Mouse (Mus musculus) kidney, postnatal 25 days (tissue): Measurements from ENCODE around the gene Col23a1.
A peak's percentile ranks its signal among the peaks of the same experiment; 100 is the strongest.
"Not testable (repeated sequence)": the region's sequence is repeated elsewhere in the genome, so short reads cannot be mapped to it uniquely, and the experiment has no call there.

Experiments used
- DNase-seq, 2 experiments: peaks; one replicate each; pipeline ENCODE4 v3.0.0; 2021; ENCODE audit warnings: mixed read lengths in 2 of 2

The Col23a1 gene

GRCm38 (mm10) chr11:51594715-51595350 is 305.1 kb downstream of the Col23a1 start:
- no peak for DNase-seq

GRCm38 (mm10) chr11:51595459-51596083 is 305.9 kb downstream of the Col23a1 start:
- no peak for DNase-seq

GRCm38 (mm10) chr11:51597553-51597952 is 307.8 kb downstream of the Col23a1 start:
- no peak for DNase-seq

GRCm38 (mm10) chr11:51602253-51602652 is 312.5 kb downstream of the Col23a1 start:
- DNase-seq: no peak

GRCm38 (mm10) chr11:51605602-51606446 is 316.1 kb downstream of the Col23a1 start:
- peak; percentile 93 to 97 for DNase-seq

DNA sequence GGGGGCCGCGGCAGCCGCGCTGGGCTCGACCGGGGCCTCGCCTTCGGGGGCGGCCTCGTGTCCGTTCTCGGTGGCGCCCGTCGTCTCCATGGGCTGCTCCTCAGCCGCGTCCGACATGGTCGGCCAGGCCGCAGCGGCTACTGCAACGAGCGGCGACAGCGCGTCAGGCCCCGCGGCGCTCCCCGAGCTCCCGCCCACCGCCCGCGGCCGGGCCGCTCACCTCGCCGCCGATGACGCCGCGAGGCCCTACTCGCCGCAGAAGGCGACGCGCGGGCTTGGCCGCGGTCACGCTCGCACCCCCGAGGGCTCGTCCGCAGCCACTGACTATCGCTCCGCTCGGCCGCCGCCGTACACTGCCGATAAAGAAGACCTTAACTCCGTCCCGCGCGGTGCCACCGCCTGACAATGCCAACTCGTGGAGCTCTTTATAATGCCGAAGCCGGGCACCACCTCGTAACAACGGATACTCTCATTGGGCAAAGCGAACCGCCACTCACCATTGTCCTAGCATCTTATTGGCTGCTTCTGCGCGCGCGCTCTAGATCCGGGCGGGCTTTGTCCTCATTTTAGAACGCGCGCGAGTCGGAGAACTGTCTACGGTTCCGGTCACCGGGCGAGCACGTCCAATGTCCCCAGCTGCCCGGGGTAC is 316.9 kb downstream of the Col23a1 start, which contains the start of gene Hnrnpab:
TSS of gene Hnrnpab (minus strand) at position 401 of the 649 bp plus-strand sequence.
- DNase-seq: peak; percentile 98 to 99

DNA sequence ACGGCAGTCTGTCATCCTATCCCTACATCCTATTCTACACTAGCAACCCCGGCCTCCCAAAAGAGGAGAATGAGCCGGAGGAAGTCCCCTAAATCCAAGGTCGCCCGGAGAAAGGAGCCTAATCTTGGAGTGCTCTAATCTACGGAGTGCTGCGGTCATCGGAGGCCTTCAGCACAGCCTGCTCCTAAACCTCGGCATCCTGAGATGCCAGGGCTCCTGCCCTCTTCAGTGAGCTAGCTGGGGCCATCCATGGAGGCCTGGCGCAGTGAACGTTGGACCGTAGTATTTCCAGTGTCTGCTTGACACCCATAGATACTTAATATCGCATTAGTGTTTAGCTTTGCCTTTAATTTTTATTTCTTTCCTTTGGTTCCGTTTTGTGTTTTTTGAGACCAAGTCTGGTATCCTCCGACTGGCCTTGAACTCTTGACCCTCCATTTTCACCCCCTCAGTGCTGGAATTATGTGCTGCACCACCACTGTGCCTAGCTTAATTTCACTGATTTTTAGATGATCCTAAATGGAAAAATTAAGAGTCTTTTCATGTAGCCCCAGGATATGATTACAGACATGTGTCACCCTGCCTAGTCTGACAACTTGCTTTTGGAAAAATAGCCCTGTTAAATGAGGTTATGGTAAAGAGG is 317.5 kb downstream of the Col23a1 start:
- peak in 1 of 2 experiments; percentile 58 for DNase-seq

- DNase-seq: no peak
Measured at GRCm38 (mm10) chr11:51609266-51609909, 319.7 kb downstream of the Col23a1 start.

GRCm38 (mm10) chr11:51609940-51610339 is 320.2 kb downstream of the Col23a1 start:
- DNase-seq: not testable (repeated sequence)

DNA sequence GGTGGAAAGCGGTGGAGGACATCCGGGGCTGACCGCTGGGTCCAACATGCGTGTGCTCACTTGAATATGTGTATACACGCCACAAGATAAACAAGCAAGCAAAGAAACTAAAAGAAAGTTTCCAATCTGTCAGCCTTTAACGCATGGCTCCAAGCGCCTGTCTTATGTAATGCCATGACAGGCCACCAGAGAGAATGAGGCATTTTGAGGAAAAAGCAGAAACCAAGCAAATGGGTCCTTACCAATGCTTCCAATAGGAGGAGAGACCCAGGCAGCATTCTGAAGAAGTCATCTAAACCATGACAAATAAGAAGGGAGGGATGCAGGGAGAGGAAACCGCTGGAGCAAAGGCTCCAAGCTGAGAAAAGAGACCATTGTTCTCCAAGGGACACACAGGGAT is 324.5 kb downstream of the Col23a1 start:
- no peak for DNase-seq

GRCm38 (mm10) chr11:51615129-51615528 is 325.4 kb downstream of the Col23a1 start:
- DNase-seq: no peak

DNA sequence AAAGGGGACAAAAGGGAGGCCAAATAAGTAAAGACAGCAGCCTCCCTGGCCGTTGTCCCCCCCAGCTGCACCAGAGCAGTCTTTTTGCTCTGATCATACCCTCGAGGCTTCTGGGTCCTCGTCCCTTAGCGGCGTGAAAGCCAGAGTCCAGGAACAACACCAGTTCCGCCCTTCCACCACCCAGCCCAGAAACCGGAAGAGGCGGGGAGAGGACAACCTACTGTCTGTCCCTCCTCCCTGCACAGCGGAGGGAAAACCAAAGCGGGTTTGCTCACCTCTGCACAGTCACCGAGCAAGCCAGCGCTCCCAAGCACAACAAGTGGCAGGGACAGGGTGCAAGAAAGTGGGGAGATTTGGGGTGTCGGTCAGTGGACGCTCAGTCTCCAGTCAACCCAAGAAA is 325.9 kb downstream of the Col23a1 start:
- peak; percentile 85 to 93 for DNase-seq

- not testable (repeated sequence) for DNase-seq
Measured at GRCm38 (mm10) chr11:51616113-51616512, 326.4 kb downstream of the Col23a1 start.

DNA sequence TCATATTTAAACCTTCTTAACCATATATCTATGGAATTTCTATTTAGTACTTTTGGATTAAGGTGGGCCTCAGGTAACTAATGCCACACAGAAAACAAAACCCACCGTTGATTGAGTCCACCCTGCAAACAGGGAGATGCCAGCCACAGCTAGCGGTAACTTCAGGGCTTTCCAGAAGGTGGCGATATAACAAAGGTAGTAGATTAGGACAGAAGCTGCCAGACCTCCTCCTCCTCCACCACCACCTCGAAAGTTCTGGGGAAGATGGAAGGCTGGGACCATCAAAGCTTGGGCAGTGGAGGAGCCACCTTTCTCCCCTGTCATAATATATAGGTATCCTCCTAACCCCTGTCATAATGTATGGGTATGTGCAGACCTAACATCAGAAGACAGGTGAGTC is 328.0 kb downstream of the Col23a1 start:
- DNase-seq: peak; percentile 71 to 88

GRCm38 (mm10) chr11:51618894-51619408 is 329.2 kb downstream of the Col23a1 start:
- no peak for DNase-seq

GRCm38 (mm10) chr11:51619409-51620060 is 329.8 kb downstream of the Col23a1 start, which contains the start of gene Nhp2:
Gene Nhp2, plus strand, starts transcription at chr11:51619735.
- peak; percentile 97 to 99 for DNase-seq

GRCm38 (mm10) chr11:51620084-51620483 is 330.4 kb downstream of the Col23a1 start:
- DNase-seq: no peak

DNA sequence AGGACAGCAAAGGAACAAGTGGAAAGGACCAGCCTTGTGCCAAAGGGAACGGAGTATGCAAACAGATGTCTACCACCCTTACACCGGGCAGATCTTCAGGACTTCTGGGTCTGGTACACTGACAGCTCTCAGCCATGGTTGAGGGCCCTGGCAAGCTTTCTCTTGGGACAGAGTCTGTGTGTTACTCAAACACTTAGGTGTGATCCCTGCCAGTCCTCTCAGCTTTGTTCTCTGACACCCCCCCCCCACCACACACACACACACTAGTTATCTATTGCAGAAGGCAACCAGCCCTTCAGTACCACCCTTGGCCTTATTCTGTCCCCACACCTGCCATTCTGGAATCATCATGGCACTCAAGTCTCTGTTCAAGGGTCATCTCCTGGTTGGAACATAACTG is 332.1 kb downstream of the Col23a1 start:
- DNase-seq: no peak

- no peak for DNase-seq
Measured at GRCm38 (mm10) chr11:51622971-51623491, 333.3 kb downstream of the Col23a1 start.

- DNase-seq: no peak
Measured at GRCm38 (mm10) chr11:51625187-51625820, 335.6 kb downstream of the Col23a1 start.
